Mouse (Mus musculus) kidney, postnatal 0 days (tissue): Measurements from ENCODE around the gene Plcl2. TPM values are rescaled to one million over a fixed set of nuclear protein-coding genes. Genes with fewer than 3 reads are reported as not detected.

Source experiments
- ATAC-seq: fragments of 200-750 bp; cut with Nextera tagmentation; replicated peaks from 2 replicates; pipeline ENCODE4 v1.8.0; 2017; ENCODE audit warnings: low read depth, moderate number of reproducible peaks, moderate TSS enrichment, moderate library complexity; ENCODE audit not compliant: low FRiP score
- DNase-seq: peaks from one replicate; pipeline ENCODE4 v3.0.0-alpha.2; 2016; ENCODE audit warnings: low spot score
- H3K27ac ChIP-seq: fragments of 300-500 bp; sonication (generic); 2 replicates; pipeline ENCODE4 v1.5.1; 2014; ENCODE audit warnings: mild to moderate bottlenecking
- H3K27me3 ChIP-seq: fragments of 300-500 bp; sonication (generic); 2 replicates; pipeline ENCODE4 v1.6.1; 2014; ENCODE audit warnings: low read length, mixed read lengths; ENCODE audit not compliant: insufficient read depth
- H3K36me3 ChIP-seq: fragments of 300-500 bp; sonication (generic); 2 replicates; pipeline ENCODE4 v1.6.1; 2014; ENCODE audit warnings: low read length, mixed read lengths; ENCODE audit not compliant: insufficient read depth
- H3K4me1 ChIP-seq: fragments of 300-500 bp; sonication (generic); replicated peaks from 2 replicates; pipeline ENCODE4 v1.6.1; 2014; ENCODE audit warnings: antibody characterized with exemption, low read length, mixed read lengths; ENCODE audit not compliant: insufficient read depth
- H3K4me2 ChIP-seq: fragments of 300-500 bp; sonication (generic); 2 replicates; pipeline ENCODE4 v1.6.1; 2014; ENCODE audit warnings: mild to moderate bottlenecking, low read length, moderate library complexity, mixed read lengths
- H3K4me3 ChIP-seq: fragments of 300-500 bp; sonication (generic); replicated peaks from 2 replicates; pipeline ENCODE4 v1.5.1; 2014; ENCODE audit warnings: low read depth, low read length
- H3K9ac ChIP-seq: fragments of 300-500 bp; sonication (generic); 2 replicates; pipeline ENCODE4 v1.6.1; 2014; ENCODE audit warnings: low read depth, low read length
- H3K9me3 ChIP-seq: fragments of 300-500 bp; sonication (generic); replicated peaks from 2 replicates; pipeline ENCODE4 v1.6.1; 2016; ENCODE audit warnings: low read length, inconsistent platforms, mixed read lengths
- CTCF ChIP-seq: IDR thresholded peaks from 2 replicates; pipeline ENCODE4 v1.5.1; 2016; ENCODE audit warnings: antibody characterized with exemption, low read depth, mild to moderate bottlenecking, moderate library complexity
- WGBS: fragments of 180-500 bp; shearing (Covaris S2); extraction: QIAGEN DNeasy Blood & Tissue Kit; methylation state at CpG from one replicate; pipeline ENCODE4 v1.1.7; 2014; 5-methylcytosine and 5-hydroxymethylcytosine counted together
- polyA plus RNA-seq: library from polyadenylated mRNA; unstranded; fragments of >200 nt; fragmentation: Nextera tagmentation; extraction: Ambion mirVana; gene quantifications from 2 replicates; pipeline ENCODE4 v1.2.1, GENCODE M21; 2015

Plcl2 gene
- polyA plus RNA-seq, 1 experiment from 2014 or later: 2.7 TPM

DNA sequence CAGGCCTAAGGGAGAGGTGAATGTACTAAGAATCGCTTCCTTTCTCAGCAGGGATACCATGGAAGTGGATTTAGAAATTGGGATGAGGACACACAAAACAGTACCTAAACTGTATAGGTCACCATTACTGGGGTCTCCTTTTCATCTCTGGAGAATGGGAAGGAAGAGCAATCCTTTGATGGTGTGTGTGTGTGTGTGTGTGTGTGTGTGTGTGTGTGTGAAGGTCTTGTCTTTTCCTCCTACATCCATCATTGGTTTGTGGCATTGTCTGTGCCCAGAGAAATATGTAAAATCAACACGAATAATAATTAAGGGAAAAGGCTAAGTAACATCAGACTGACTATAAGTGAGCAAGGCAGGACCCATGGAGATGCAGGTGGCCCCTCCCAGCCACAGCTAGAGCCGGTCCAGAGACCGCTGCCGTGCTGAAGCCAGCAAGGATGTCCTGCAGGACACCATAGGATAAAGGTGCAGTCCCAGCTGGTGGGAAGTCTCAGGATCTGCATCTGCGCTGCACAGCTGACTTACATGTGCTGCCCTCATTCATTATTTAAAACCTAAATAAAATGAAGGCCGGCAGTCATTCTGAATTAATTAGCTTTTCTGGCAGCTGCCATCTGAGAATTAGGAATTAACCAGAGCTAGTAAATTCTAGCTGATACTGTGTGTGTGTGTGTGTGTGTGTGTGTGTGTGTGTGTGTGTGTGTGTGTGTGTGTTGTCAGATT, 201.5 kb downstream of the Plcl2 start:
- ATAC-seq: no peak
- H3K4me3 ChIP-seq: no peak overlapping the region
- 71% methylated on average over 7 of the region's 7 CpGs for WGBS
- H3K4me2 ChIP-seq: no peak overlapping the region
- no peak for DNase-seq
- no peak overlapping the region for H3K9ac ChIP-seq
- H3K9me3 ChIP-seq: no peaks in the 10 kb centered on the region
- no peaks in the 10 kb centered on the region for H3K36me3 ChIP-seq
- H3K4me1 ChIP-seq: no peaks in the 10 kb centered on the region
- no peak for TF ChIP-seq CTCF
- H3K27ac ChIP-seq: no peak overlapping the region
- H3K27me3 ChIP-seq: no peaks in the 10 kb centered on the region

DNA sequence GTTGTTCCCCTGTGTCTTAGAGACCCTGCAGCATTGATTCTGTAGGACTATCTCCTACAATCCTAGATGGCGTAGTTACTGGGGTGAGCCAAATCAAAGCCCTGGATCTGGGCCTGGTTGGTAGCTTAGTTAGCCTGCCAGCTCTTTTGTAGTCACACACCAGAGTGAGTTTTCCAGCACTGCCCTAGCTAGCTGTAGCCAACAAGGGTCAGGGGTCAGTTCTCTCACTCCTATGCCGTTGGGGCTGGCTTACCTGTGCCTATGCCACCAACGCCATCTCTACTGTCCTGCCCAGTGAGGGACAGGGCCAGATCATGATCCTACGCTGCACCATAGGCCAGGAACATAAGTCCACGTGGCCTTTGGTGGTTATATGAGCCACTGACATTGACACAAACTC, 208.4 kb downstream of the Plcl2 start:
- Histone ChIP-seq H3K27ac (no peak overlapping the region), H3K36me3 (no peaks in the 10 kb centered on the region), H3K27me3 (no peaks in the 10 kb centered on the region), H3K9ac (no peak overlapping the region), H3K9me3 (no peaks in the 10 kb centered on the region), H3K4me1 (no peaks in the 10 kb centered on the region), H3K4me3 (no peak overlapping the region), H3K4me2 (no peak overlapping the region)
- DNase-seq: no peak
- no peak for ATAC-seq
- TF ChIP-seq CTCF: no peak
- WGBS: 87% methylated on average over 5 of the region's 5 CpGs

- Histone ChIP-seq H3K27me3 (no peaks in the 10 kb centered on the region), H3K27ac (no peak overlapping the region), H3K9me3 (no peaks in the 10 kb centered on the region), H3K4me1 (no peaks in the 10 kb centered on the region), H3K9ac (no peak overlapping the region), H3K36me3 (no peaks in the 10 kb centered on the region), H3K4me3 (no peak overlapping the region), H3K4me2 (no peak overlapping the region)
- 73% methylated on average over 2 of the region's 2 CpGs for WGBS
- no peak for TF ChIP-seq CTCF
- ATAC-seq: no peak
- no peak for DNase-seq
Measured at GRCm38 (mm10) chr17:50724376-50724775, 215.2 kb downstream of the Plcl2 start.

- Histone ChIP-seq H3K27ac (no peak overlapping the region), H3K4me1 (no peaks in the 10 kb centered on the region), H3K9ac (no peak overlapping the region), H3K4me2 (no peak overlapping the region), H3K27me3 (no peaks in the 10 kb centered on the region), H3K36me3 (no peaks in the 10 kb centered on the region), H3K9me3 (no peaks in the 10 kb centered on the region), H3K4me3 (no peak overlapping the region)
- DNase-seq (no peak), ATAC-seq (no peak)
- WGBS: 64% methylated on average over 2 of the region's 2 CpGs
- no peak for TF ChIP-seq CTCF
Measured at GRCm38 (mm10) chr17:50726265-50726664, 217.1 kb downstream of the Plcl2 start.

- no peaks in the 10 kb centered on the region for H3K36me3 ChIP-seq
- no peak for TF ChIP-seq CTCF
- no peak overlapping the region for H3K4me2 ChIP-seq
- no peaks in the 10 kb centered on the region for H3K9me3 ChIP-seq
- ATAC-seq (no peak), DNase-seq (no peak)
- H3K27ac ChIP-seq: no peak overlapping the region
- 92% methylated on average over 2 of the region's 2 CpGs for WGBS
- H3K4me3 ChIP-seq: no peak overlapping the region
- H3K27me3 ChIP-seq: no peaks in the 10 kb centered on the region
- H3K9ac ChIP-seq: no peak overlapping the region
- no peaks in the 10 kb centered on the region for H3K4me1 ChIP-seq
Measured at GRCm38 (mm10) chr17:50729031-50729430, 219.8 kb downstream of the Plcl2 start.

GRCm38 (mm10) chr17:50729577-50729976, 220.4 kb downstream of the Plcl2 start:
- H3K36me3 ChIP-seq: no peaks in the 10 kb centered on the region
- H3K9ac ChIP-seq: no peak overlapping the region
- no peaks in the 10 kb centered on the region for H3K4me1 ChIP-seq
- no peak for TF ChIP-seq CTCF
- no peaks in the 10 kb centered on the region for H3K9me3 ChIP-seq
- no peaks in the 10 kb centered on the region for H3K27me3 ChIP-seq
- DNase-seq (no peak), ATAC-seq (no peak)
- H3K4me2 ChIP-seq: no peak overlapping the region
- H3K4me3 ChIP-seq: no peak overlapping the region
- 80% methylated on average over 6 of the region's 6 CpGs for WGBS
- no peak overlapping the region for H3K27ac ChIP-seq

- TF ChIP-seq CTCF: no peak
- Histone ChIP-seq H3K27me3 (no peaks in the 10 kb centered on the region), H3K4me2 (no peak overlapping the region), H3K9me3 (no peaks in the 10 kb centered on the region), H3K36me3 (no peaks in the 10 kb centered on the region), H3K27ac (no peak overlapping the region), H3K9ac (no peak overlapping the region), H3K4me1 (no peaks in the 10 kb centered on the region), H3K4me3 (no peak overlapping the region)
- no peak for DNase-seq
- 81% methylated on average over 2 of the region's 2 CpGs for whole genome bisulfite sequencing
- no peak for ATAC-seq
Measured at GRCm38 (mm10) chr17:50730896-50731295, 221.7 kb downstream of the Plcl2 start.
